Mouse (Mus musculus) megakaryocyte, adult 5-6 weeks (primary cell): ENCODE results near the gene Tbck. TPM values are rescaled to one million over a fixed set of nuclear protein-coding genes. Genes with fewer than 3 reads are reported as not detected.

Source experiments
- ATAC-seq: 2 replicates; pipeline ENCODE4 v1.8.0; 2016; ENCODE audit warnings: mild to moderate bottlenecking, inconsistent platforms; ENCODE audit not compliant: poor library complexity, severe bottlenecking
- total RNA-seq, 2 experiments: library from RNA; stranded (forward) in 1 of 2; stranded (reverse) in 1 of 2; fragments of 153-499, 151-499 nt in 1 of 2; fragments of 221-1000, 200-1000 nt in 1 of 2; gene quantifications; 2 replicates each; pipeline versions ENCODE4 v1.2.3 to v1.2.4; 2015 to 2017

Gene Tbck
- total RNA-seq, 2 experiments from 2014 or later = 15.3 to 17.8 TPM

GRCm38 (mm10) chr3:132815497-132816326, 131.8 kb downstream of the Tbck start:
- ATAC-seq = peak; percentile 52

- ATAC-seq = no peak
Observed at GRCm38 (mm10) chr3:132819408-132819807, 135.5 kb downstream of the Tbck start.

GRCm38 (mm10) chr3:132831179-132831873, 147.4 kb downstream of the Tbck start:
- ATAC-seq = no peak

- ATAC-seq = no peak
Observed at GRCm38 (mm10) chr3:132835118-132835794, 151.3 kb downstream of the Tbck start.

GRCm38 (mm10) chr3:132837134-132837533, 153.2 kb downstream of the Tbck start:
- no peak for ATAC-seq

- no peak for ATAC-seq
Observed at GRCm38 (mm10) chr3:132838656-132839417, 154.9 kb downstream of the Tbck start.

DNA sequence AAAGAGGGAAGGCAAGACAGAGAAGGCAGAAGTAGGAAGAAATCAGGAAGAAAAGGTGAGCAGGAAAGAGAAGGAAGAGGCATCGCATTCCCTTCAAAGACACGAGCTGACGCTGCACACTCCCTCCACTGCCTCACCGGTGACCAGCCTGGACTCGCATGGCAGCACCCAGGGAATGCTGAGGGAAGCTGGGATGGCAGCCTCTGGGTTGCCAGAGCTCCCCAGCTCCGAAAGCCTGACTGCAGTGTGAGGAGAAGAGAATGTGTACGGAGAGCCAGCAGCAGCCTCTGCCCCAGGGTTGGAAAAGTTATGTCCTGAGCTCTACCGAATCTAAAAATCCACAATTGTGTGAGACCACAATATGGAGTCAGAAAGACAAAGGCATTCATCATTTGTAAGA, 155.6 kb downstream of the Tbck start:
- ATAC-seq = no peak

DNA sequence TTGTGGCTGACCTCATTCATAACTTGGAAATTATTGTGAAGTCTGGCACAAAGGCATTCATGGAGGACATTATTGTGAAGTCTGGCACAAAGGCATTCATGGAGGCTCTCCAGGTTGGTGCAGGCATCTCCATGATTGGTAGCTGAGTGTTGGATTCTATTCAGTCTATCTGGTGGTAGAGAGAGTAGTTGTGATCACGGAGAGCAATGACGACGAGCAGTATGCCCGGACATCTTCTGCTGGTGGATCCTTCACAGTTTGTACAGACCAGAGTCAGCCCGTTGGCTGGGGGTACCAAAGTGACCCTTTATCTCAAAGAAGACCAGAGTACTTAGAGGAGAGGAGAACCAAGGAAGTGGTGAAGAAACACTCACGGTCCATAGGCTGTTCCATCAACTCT, 158.7 kb downstream of the Tbck start:
- no peak for ATAC-seq

DNA sequence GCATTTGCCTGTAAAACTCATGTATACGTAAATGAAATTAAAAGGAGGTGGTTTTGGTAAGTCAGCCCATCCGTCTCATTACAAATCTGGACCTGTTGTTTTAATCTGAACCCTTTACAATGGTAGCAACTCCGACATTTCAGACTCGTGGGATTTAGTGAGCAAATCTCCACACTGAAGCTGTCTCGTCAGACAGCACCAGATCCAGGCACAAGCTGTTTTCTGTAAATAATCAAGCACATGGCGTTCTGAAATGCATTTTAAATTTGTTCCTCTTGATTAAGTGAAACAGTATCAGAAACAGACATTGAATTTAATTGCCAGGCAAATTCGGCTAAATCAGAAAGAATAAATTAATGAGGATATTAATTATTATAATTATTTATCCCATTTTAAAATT, 165.7 kb downstream of the Tbck start:
- no peak for ATAC-seq

DNA sequence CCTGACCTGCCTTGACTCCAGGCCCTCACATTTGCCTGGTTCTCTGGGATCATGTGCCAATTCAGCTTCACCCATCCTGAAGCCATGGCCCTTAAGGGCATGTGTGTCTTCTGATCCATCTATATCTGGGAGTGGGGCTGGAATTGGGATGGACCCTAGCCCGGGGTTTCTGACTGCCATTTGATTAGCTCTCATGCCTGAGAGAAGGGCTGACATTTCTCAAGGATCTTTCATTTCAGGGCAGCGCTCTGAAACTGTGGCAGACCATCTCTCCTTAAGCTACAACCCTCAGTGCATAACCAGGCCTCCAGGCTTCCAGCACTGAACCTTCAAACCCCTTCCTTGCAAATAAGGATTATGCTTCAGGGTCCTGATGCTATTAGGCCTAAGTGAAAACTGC, 166.5 kb downstream of the Tbck start:
- no peak for ATAC-seq

GRCm38 (mm10) chr3:132851417-132851816, 167.5 kb downstream of the Tbck start:
- no peak for ATAC-seq

DNA sequence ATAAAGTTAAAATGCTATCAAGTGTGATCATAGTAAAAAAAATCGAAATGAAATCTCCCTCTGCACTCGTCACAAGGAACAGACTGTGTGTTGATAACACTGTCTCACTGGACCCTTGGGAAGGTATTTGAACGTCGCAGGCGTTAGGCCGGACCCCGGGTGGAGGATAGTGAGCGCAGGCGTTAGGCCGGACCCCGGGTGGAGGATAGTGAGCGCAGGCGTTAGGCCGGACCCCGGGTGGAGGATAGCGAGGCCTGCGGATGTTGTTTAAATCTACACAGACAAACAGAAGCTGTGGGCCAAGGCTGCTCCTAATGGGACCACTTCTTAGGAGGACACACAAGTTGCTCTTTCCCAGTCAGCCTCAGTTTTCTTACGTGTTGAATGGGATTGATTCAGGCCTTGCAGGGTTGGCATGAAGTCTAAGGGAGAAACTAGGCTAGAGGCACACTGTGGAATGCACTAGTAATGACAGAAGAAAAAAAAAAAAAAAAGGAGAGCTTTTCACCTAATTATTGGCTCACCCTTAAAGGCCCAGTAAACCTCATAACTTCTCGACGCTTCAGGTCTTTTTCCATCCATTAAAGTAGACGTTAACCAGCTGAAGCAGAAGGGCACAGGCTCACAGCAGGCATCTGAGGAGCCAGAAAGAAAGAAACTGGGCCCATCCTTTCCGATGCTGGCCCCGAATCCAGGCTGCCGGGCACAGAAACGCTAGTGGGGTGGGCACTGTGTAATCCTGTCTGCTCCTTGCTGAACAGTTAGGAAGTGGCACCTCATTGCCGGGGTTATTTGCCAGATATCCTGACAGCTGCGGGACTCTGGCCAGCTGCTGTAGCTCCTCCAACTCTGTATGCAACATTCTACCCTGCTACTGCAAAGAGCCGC, 168.1 kb downstream of the Tbck start:
- ATAC-seq = no peak

DNA sequence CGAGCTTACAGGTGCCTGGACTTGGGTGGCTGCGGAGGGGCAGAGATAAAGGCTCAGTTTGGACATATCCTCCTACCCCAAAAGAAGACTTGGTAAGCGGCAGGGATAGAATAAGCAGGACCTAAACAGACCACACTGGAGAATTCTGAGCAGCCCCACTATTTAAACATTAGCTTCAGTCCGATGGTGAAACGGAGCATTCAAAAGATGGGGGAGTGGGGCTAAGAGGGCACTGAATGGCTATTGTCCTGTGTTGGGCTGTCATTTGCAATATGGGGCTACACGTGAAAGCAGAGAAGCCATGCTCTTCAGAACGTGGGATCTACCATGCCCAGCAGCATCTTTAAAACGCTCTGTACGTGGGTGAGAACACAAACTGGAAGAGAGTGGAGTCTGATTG, 170.3 kb downstream of the Tbck start:
- ATAC-seq = no peak

DNA sequence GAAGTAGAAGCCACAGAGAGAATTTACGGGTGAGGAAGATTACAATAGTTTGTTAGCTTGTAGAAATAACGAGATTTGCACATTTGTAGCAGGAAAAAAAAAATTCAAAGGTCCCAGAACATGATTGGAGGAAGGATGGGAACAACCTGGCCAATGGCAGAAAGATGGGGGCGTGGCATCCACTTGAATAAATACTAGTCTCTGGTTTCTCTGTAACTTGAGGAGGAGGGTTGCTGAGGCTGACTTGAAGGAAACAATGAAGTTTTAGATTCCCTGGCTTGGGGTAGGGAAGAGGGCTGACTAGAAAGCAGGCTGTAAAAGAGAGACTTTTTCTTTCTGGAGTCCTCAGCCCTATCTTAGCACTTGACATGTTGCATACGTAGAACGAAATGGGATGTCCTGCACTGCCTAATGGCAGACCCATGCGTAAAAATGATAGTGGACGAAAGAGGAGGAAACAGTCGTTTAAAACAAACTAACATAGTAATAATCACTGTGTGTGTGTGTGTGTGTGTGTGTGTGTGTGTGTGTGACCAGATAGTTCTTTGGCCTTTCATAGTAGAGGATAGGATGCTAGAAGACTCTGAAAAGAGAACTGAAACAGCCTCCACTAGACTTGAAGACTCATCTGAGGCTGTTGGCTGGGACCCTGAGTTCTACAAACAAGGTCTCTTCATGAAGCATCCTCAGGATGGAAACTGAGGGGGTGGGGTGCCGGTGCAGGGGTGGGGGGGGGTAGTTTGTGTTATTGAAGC, 171.7 kb downstream of the Tbck start:
- no peak for ATAC-seq

- no peak for ATAC-seq
Observed at GRCm38 (mm10) chr3:132856651-132857050, 172.7 kb downstream of the Tbck start.

GRCm38 (mm10) chr3:132858849-132859248, 174.9 kb downstream of the Tbck start:
- no peak for ATAC-seq

DNA sequence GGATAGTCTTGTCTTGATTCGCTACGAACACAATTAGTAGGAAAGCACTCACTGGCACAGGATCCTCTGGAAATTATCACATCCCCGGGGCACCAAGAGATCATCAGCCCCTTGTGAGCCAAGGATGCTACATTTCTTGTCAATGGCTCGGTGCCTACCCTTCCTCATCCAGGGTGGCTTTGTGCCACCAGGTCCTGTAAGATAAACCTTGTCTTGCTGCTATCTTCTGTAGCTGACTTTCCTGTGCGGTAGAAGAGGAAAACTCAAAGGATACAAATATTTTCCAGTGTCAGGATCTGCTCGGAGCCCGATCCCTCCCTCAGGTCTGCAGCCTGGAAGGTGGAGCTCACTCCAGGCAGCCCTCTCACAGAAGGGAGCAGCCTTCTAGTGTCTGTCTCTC, 175.6 kb downstream of the Tbck start:
- ATAC-seq = no peak

- no peak for ATAC-seq
Observed at GRCm38 (mm10) chr3:132860796-132861195, 176.9 kb downstream of the Tbck start.

GRCm38 (mm10) chr3:132863843-132864242, 179.9 kb downstream of the Tbck start:
- ATAC-seq = peak; percentile 69
